In the genomic region with DNA sequence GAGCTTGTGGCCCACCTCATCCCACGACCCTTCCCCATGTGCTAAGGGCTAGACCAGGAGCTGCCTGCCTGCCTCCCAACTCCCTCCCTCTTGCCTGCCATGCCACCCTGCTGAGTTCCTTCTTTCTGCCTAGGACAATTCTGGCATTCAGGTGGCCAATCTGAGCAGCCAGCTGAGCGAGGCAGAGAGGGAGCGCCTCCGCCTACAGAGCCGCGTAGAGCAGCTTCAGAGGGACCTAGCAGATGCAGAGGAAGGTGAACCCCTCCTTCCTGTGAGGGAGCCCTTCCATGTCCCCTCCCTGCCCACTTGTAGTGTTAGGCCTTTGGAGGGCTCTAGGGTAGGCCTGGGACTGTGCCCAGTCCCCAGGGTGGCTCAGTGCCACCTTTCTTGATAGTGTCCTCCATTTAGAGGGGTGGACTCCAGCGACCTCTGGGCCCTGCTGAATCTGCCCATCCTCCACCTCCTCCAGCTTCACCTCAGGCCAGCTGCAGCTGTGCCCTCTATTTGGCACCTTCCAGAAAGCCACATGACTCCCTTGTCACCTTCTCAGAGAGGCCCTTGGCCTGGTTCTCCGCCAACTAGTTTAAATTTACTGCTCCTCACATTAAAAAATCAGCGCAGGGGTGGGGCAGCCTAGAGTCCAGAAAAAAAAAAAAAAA, we compare ENCODE assay signal across 11 mouse cellular contexts. TPM values are rescaled to one million over a fixed set of nuclear protein-coding genes. Genes with fewer than 3 reads are reported as not detected.
A peak's percentile ranks its signal among the peaks of the same experiment; 100 is the strongest.
DNase-seq lines count a peak whose midpoint lies in the region; ATAC-seq and TF ChIP-seq lines count a peak whose summit lies in the region.
"Had no signal": no experiment of that assay in that cellular context is flagged by ENCODE, and none has a peak within 500 bp of the region (broad histone marks: within the 10 kb centered on the region; RNA-seq: fewer than 3 reads in every experiment).

No protein-coding gene starts in this region.

- H3K9ac ChIP-seq in forebrain, embryonic 15.5 days (replicated peaks), result no peak overlapping the region
- no peak overlapping the region for H3K9ac ChIP-seq in forebrain, embryonic 11.5 days (ENCODE audit: low read length)
- H3K9ac ChIP-seq in lung, embryonic 15.5 days, result no peak overlapping the region
- no peak overlapping the region for H3K9ac ChIP-seq in limb, embryonic 15.5 days
- no peak overlapping the region for H3K9ac ChIP-seq in stomach, postnatal 0 days (ENCODE audit: low read length)
- H3K9ac ChIP-seq: liver, embryonic 14.5 days had no signal

- WGBS in forebrain, embryonic 15.5 days, result 60% methylated on average over 9 of the region's 9 CpGs
- WGBS in forebrain, embryonic 11.5 days, result 67% methylated on average over 9 of the region's 9 CpGs
- WGBS in lung, embryonic 15.5 days, result 71% methylated on average over 9 of the region's 9 CpGs
- WGBS in lung, adult 2 months, result 67% methylated on average over 9 of the region's 9 CpGs
- 61% methylated on average over 9 of the region's 9 CpGs for WGBS in limb, embryonic 15.5 days
- WGBS in stomach, postnatal 0 days, result 77% methylated on average over 9 of the region's 9 CpGs

- intact Hi-C loops in heart, postnatal 10 days (cut with DNase I), result no loop called here

- no peak for TF ChIP-seq EP300 in stomach, postnatal 0 days (optimal IDR thresholded peaks at IDR 0.05)

- no peak for TF ChIP-seq CTCF in lung, adult 2 months (IDR thresholded peaks at IDR 0.05; ENCODE audit: insufficient read depth, low read length)
- no peak for TF ChIP-seq CTCF in stomach, postnatal 0 days (IDR thresholded peaks at IDR 0.05; ENCODE audit: low read depth)

- no peak overlapping the region for H3K27ac ChIP-seq in forebrain, embryonic 15.5 days (replicated peaks)
- H3K27ac ChIP-seq in forebrain, embryonic 11.5 days (ENCODE audit: low read depth, low read length), result no peak overlapping the region
- peak overlapping the region; percentile 50; the same call in 1 of the 2 replicates for H3K27ac ChIP-seq in lung, embryonic 15.5 days
- H3K27ac ChIP-seq in limb, embryonic 15.5 days, result peak overlapping the region; percentile 47
- no peak overlapping the region for H3K27ac ChIP-seq in stomach, postnatal 0 days (replicated peaks)
- H3K27ac ChIP-seq: liver, embryonic 14.5 days had no signal

- no peak overlapping the region for H3K4me2 ChIP-seq in forebrain, embryonic 15.5 days (replicated peaks)
- no peak overlapping the region for H3K4me2 ChIP-seq in forebrain, embryonic 11.5 days (ENCODE audit: low read depth, low read length, severe bottlenecking)
- H3K4me2 ChIP-seq in lung, embryonic 15.5 days, result no peak overlapping the region
- no peak overlapping the region for H3K4me2 ChIP-seq in limb, embryonic 15.5 days
- H3K4me2 ChIP-seq in stomach, postnatal 0 days (replicated peaks; ENCODE audit: low read depth), result no peak overlapping the region

- H3K4me1 ChIP-seq in forebrain, embryonic 15.5 days, result peaks cover 7% of the 10 kb centered on the region; the same call in 1 of the 2 replicates
- peaks cover 2% of the 10 kb centered on the region; the same call in 1 of the 2 replicates for H3K4me1 ChIP-seq in forebrain, embryonic 11.5 days (replicated peaks; ENCODE audit: control insufficient read depth, insufficient read depth, low read length)
- H3K4me1 ChIP-seq in lung, embryonic 15.5 days, result peaks cover 23% of the 10 kb centered on the region
- H3K4me1 ChIP-seq in lung, adult 2 months (ENCODE audit: control insufficient read depth, insufficient read depth, low read length), result 0 out of 2 replicates have a peak, but pooled peaks cover 2% of the 10 kb centered on the region
- H3K4me1 ChIP-seq in limb, embryonic 15.5 days, result peaks cover 53% of the 10 kb centered on the region
- H3K4me1 ChIP-seq in stomach, postnatal 0 days (replicated peaks; ENCODE audit: control insufficient read depth, insufficient read depth), result no peaks in the 10 kb centered on the region

- H3K9me3 ChIP-seq in forebrain, embryonic 15.5 days, result no peaks in the 10 kb centered on the region
- no peaks in the 10 kb centered on the region for H3K9me3 ChIP-seq in forebrain, embryonic 11.5 days (ENCODE audit: control insufficient read depth, low read length)
- no peaks in the 10 kb centered on the region for H3K9me3 ChIP-seq in lung, embryonic 15.5 days
- H3K9me3 ChIP-seq in limb, embryonic 15.5 days, result no peaks in the 10 kb centered on the region
- no peaks in the 10 kb centered on the region for H3K9me3 ChIP-seq in stomach, postnatal 0 days (ENCODE audit: control insufficient read depth, low read length)

- no peak overlapping the region for H3K4me3 ChIP-seq in forebrain, embryonic 15.5 days
- no peak overlapping the region for H3K4me3 ChIP-seq in forebrain, embryonic 11.5 days (ENCODE audit: low read depth, low read length)
- no peak overlapping the region for H3K4me3 ChIP-seq in lung, embryonic 15.5 days
- H3K4me3 ChIP-seq in lung, adult 2 months (replicated peaks; ENCODE audit: extremely low read depth, low read depth, low read length), result no peak overlapping the region
- H3K4me3 ChIP-seq in limb, embryonic 15.5 days, result no peak overlapping the region
- no peak overlapping the region for H3K4me3 ChIP-seq in stomach, postnatal 0 days (ENCODE audit: low read depth, low read length)

- TF ChIP-seq POLR2A in lung, adult 2 months (IDR thresholded peaks at IDR 0.05; ENCODE audit: borderline replicate concordance, extremely low read depth, low read depth, low read length), result no peak

- ATAC-seq in forebrain, embryonic 15.5 days (replicated peaks), result 0 out of 2 replicates have a peak, but pooled peaks have one; percentile 14
- no peak for ATAC-seq in forebrain, embryonic 11.5 days (replicated peaks; ENCODE audit: low FRiP score)
- 0 out of 2 replicates have a peak, but pooled peaks have one; percentile 13 for ATAC-seq in lung, embryonic 15.5 days (ENCODE audit: borderline replicate concordance, extremely low read depth, low FRiP score, low TSS enrichment)
- ATAC-seq in limb, embryonic 15.5 days (ENCODE audit: insufficient number of reproducible peaks, low FRiP score, low TSS enrichment, low read depth), result no peak
- no peak for ATAC-seq in stomach, postnatal 0 days (ENCODE audit: low FRiP score, low TSS enrichment)

- no peaks in the 10 kb centered on the region for H3K36me3 ChIP-seq in forebrain, embryonic 15.5 days
- no peaks in the 10 kb centered on the region for H3K36me3 ChIP-seq in forebrain, embryonic 11.5 days (ENCODE audit: control insufficient read depth, insufficient read depth, low read length)
- no peaks in the 10 kb centered on the region for H3K36me3 ChIP-seq in lung, embryonic 15.5 days
- no peaks in the 10 kb centered on the region for H3K36me3 ChIP-seq in limb, embryonic 15.5 days
- H3K36me3 ChIP-seq in stomach, postnatal 0 days (ENCODE audit: control insufficient read depth, insufficient read depth, low read length), result no peaks in the 10 kb centered on the region

- DNase-seq in forebrain, embryonic 11.5 days (ENCODE audit: low spot score), result no peak
- no peak for DNase-seq in lung, adult 2 months
- peak; percentile 71 to 80 for DNase-seq in heart, postnatal 10 days
- no peak for DNase-seq in right cerebral cortex, postnatal 25 days
- no peak for DNase-seq in stomach, postnatal 0 days (ENCODE audit: low spot score)
- DNase-seq: cerebellum, postnatal 36 days had no signal

- H3K27me3 ChIP-seq in forebrain, embryonic 15.5 days, result no peaks in the 10 kb centered on the region
- H3K27me3 ChIP-seq in forebrain, embryonic 11.5 days (ENCODE audit: control insufficient read depth, insufficient read depth, low read length), result no peaks in the 10 kb centered on the region
- no peaks in the 10 kb centered on the region for H3K27me3 ChIP-seq in lung, embryonic 15.5 days
- no peaks in the 10 kb centered on the region for H3K27me3 ChIP-seq in limb, embryonic 15.5 days
- no peaks in the 10 kb centered on the region for H3K27me3 ChIP-seq in stomach, postnatal 0 days (ENCODE audit: control insufficient read depth, insufficient read depth, low read length)

RNA-seq across cellular contexts. Expression of gene Sned1, which starts 18.7 kb away (rescaled TPM):
- polyA plus RNA-seq in forebrain, embryonic 15.5 days (2015; fragmentation: Nextera tagmentation; extraction: Ambion mirVana), result 3.7 and 3.9 TPM in 2 replicates
- 2.2 and 3.2 TPM in 2 replicates for polyA plus RNA-seq in forebrain, embryonic 11.5 days (2014; fragmentation: Nextera tagmentation; extraction: Ambion mirVana)
- polyA plus RNA-seq in lung, embryonic 15.5 days (2015; fragmentation: Nextera tagmentation; extraction: Ambion mirVana), result 19.6 and 23.2 TPM in 2 replicates
- 26.6 and 28.1 TPM in 2 replicates for polyA plus RNA-seq in lung, adult 2 months (2012; rRNA removed)
- 10 to 100 TPM; 11.4 to 17.6 TPM for total RNA-seq in heart, postnatal 10 days (2021)
- polyA plus RNA-seq in limb, embryonic 15.5 days (2015; fragmentation: Nextera tagmentation; extraction: Ambion mirVana), result 15.2 and 16.0 TPM in 2 replicates
- 1.4 and 1.5 TPM in 2 replicates for polyA plus RNA-seq in stomach, postnatal 0 days (2015; fragmentation: Nextera tagmentation; extraction: Ambion mirVana)

RNA-seq across cellular contexts. Expression of gene Crocc2, which starts 48.4 kb away (rescaled TPM):
- polyA plus RNA-seq in forebrain, embryonic 15.5 days (2015; fragmentation: Nextera tagmentation; extraction: Ambion mirVana), result 0.17 and 0.38 TPM in 2 replicates
- 0.04 and 0.07 TPM in 2 replicates for polyA plus RNA-seq in forebrain, embryonic 11.5 days (2014; fragmentation: Nextera tagmentation; extraction: Ambion mirVana)
- polyA plus RNA-seq in lung, embryonic 15.5 days (2015; fragmentation: Nextera tagmentation; extraction: Ambion mirVana), result 3.2 and 3.7 TPM in 2 replicates
- polyA plus RNA-seq in lung, adult 2 months (2012; rRNA removed), result 2.2 and 2.8 TPM in 2 replicates
- total RNA-seq in heart, postnatal 10 days (2021), result under 1 TPM; 0.19 to 0.37 TPM
- polyA plus RNA-seq in limb, embryonic 15.5 days (2015; fragmentation: Nextera tagmentation; extraction: Ambion mirVana), result 0.23 and 0.24 TPM in 2 replicates
- 0.04 and 0.06 TPM in 2 replicates for polyA plus RNA-seq in stomach, postnatal 0 days (2015; fragmentation: Nextera tagmentation; extraction: Ambion mirVana)
- total RNA-seq: granulocyte monocyte progenitor cell, adult 5-6 weeks had no signal

RNA-seq across cellular contexts. Expression of gene 2310007B03Rik, which starts 56.2 kb away (rescaled TPM):
- polyA plus RNA-seq in forebrain, embryonic 15.5 days (2015; fragmentation: Nextera tagmentation; extraction: Ambion mirVana), result 0.17 and 0.20 TPM in 2 replicates
- polyA plus RNA-seq in forebrain, embryonic 11.5 days (2014; fragmentation: Nextera tagmentation; extraction: Ambion mirVana), result 0.29 and 0.64 TPM in 2 replicates
- 14.1 and 16.7 TPM in 2 replicates for polyA plus RNA-seq in lung, embryonic 15.5 days (2015; fragmentation: Nextera tagmentation; extraction: Ambion mirVana)
- 72.6 and 75.8 TPM in 2 replicates for polyA plus RNA-seq in lung, adult 2 months (2012; rRNA removed)
- not detected for total RNA-seq in heart, postnatal 10 days (2021)
- 27.6 and 28.8 TPM in 2 replicates for polyA plus RNA-seq in limb, embryonic 15.5 days (2015; fragmentation: Nextera tagmentation; extraction: Ambion mirVana)
- 27.8 and 34.3 TPM in 2 replicates for polyA plus RNA-seq in stomach, postnatal 0 days (2015; fragmentation: Nextera tagmentation; extraction: Ambion mirVana)
- total RNA-seq: granulocyte monocyte progenitor cell, adult 5-6 weeks had no signal

Comparison
In these comparisons a context has a peak if more than half of its experiments do, and no peak if none do; other contexts are left out.
1. ATAC-seq: peak in forebrain, embryonic 15.5 days (single experiment) and lung, embryonic 15.5 days (single experiment); none in forebrain, embryonic 11.5 days (single experiment), limb, embryonic 15.5 days (single experiment) and stomach, postnatal 0 days (single experiment).
2. H3K27ac ChIP-seq: peak in lung, embryonic 15.5 days (single experiment) and limb, embryonic 15.5 days (single experiment); none in forebrain, embryonic 15.5 days (single experiment), forebrain, embryonic 11.5 days (single experiment) and stomach, postnatal 0 days (single experiment).
3. DNase-seq: peak in heart, postnatal 10 days (2 of 2); none in forebrain, embryonic 11.5 days (single experiment), lung, adult 2 months (single experiment), right cerebral cortex, postnatal 25 days (single experiment) and stomach, postnatal 0 days (single experiment).